Mouse (Mus musculus): Measurements from ENCODE around the gene Plekhg3. TPM values are rescaled to one million over a fixed set of nuclear protein-coding genes. Genes with fewer than 3 reads are reported as not detected.

The Plekhg3 gene
- total RNA-seq, 2 experiments from 2014 or later: 11.1 to 13.0 TPM

DNA sequence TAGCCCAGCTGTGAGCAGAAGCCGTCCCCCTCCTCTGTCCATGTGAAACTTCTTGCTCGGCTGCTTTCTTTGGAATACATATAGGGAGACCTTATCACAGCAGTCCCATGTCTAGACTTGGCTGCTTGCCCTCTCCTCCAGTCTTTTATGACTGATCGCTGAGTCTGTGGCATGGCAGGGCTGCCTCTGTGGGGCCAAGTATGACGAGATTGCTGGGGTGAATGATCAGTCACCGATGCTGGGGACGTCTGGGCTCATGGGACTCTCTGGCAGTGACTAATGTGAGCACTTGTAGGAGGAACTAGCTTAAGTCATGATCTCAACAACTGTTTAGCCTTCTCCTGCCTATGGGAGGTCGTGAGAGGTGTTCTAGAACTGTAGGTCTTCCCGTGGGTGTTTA lies 21.6 kb downstream of the Plekhg3 start:
- peak; percentile 82 for DNase-seq

GRCm38 (mm10) chr12:76552958-76553357 lies 22.3 kb downstream of the Plekhg3 start:
- DNase-seq: no peak

GRCm38 (mm10) chr12:76553917-76554316 lies 23.2 kb downstream of the Plekhg3 start:
- DNase-seq: no peak

GRCm38 (mm10) chr12:76554392-76554791 lies 23.7 kb downstream of the Plekhg3 start:
- DNase-seq: peak in 1 of 2 experiments; percentile 42

DNA sequence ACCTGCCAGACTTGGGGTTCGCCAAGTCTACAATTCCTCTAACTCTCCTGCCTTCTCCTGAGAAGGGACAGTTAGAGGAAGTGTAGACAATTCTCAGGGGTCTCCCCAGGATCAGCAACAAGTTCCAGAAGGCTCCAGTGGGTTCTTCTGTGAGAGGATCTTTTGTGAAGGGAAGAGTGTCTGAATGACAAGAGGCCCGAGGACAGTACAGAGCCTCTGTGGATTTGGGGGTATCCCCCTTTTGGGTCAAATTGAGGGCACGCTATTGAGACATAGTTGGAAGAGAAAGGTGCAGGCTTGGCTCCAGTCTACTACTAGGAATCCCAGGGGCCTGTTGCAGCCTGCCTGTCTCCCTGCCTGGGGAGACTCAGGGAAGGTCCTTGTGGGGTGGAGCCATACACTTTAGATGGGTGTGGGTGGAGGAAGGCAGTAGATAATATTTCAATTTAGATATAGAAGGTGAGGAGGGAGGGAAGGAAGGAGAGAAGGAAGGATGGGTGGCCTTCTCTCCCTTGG lies 24.2 kb downstream of the Plekhg3 start:
- no peak for DNase-seq

GRCm38 (mm10) chr12:76556187-76556586 lies 25.5 kb downstream of the Plekhg3 start:
- DNase-seq: peak in 1 of 2 experiments; percentile 56

GRCm38 (mm10) chr12:76556745-76557389 lies 26.2 kb downstream of the Plekhg3 start:
- DNase-seq: no peak

GRCm38 (mm10) chr12:76558206-76558605 lies 27.5 kb downstream of the Plekhg3 start:
- no peak for DNase-seq

DNA sequence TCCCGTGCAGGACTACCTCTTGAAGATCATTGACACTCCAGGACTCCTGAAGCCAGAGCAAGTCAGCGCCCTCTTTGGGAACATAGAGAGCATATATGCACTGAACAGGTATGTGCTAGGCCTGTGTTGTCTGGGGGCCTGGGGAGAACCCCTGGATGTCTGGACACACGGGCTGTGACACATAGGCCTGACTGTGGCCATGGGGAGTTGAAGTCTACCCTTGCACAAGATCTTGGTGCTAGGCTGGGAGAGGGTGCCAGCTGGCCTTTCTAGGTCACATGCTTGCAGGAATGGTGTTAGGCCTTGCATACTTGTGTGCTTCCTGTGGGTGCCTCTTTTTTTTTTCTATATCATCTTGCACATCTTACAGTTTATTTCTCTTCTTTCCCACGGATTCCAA lies 31.5 kb downstream of the Plekhg3 start:
- DNase-seq: peak; percentile 55 to 64

- no peak for DNase-seq
Measured at GRCm38 (mm10) chr12:76566284-76566683, 35.6 kb downstream of the Plekhg3 start.

DNA sequence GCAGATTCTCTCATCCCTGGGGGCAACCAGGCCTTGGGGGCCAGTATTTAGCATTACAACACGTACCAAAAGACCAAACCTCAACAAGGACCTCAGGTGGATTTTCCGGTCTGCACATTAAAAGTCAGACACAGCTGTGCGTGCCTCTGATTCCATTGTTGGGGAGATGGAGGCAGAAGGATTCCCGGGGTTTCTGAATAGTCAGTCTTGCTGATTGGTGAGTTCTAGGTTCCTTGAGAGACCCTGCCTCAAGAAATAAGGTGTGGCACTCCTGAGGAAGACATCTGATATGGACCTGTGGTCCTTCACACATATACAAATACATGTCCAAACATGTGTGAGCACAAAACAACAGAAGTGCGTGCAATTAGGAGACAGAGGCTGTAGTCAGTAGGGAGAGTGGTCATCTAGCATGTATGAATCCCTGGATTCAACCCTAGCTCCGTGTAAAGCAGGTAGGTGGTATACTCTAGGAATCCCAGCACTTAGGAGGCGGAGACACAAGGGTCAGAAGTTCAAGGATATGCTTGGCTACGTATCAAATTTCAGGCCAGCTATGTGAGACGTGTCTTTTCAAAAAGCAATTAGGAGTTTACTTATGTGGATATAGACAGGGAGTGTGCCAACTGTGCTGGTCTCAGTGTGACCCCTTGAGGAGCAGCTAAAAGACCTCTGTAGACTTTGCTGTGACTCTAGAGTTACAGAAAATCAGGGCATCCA lies 39.7 kb downstream of the Plekhg3 start:
- no peak for DNase-seq

DNA sequence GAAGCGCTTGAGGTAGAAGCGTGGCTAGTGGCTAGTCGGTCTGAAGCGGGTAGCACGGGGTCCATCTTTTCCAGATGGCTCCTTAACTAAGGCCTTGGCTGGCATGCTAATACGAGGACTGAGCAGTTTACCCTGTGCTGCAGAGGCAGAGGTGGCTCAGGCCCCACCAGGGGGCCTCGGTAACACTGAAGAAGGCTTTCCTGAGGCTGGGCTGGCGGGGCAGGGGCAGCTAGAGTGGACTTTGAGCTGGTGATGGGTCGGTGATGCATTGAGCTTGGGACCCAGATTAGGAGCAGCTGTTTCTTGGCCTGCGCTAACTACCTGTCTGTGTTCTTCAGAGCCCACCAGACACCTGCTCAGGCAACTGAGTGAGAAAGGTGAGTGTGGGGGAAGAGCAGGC lies 40.6 kb downstream of the Plekhg3 start:
- no peak for DNase-seq

DNA sequence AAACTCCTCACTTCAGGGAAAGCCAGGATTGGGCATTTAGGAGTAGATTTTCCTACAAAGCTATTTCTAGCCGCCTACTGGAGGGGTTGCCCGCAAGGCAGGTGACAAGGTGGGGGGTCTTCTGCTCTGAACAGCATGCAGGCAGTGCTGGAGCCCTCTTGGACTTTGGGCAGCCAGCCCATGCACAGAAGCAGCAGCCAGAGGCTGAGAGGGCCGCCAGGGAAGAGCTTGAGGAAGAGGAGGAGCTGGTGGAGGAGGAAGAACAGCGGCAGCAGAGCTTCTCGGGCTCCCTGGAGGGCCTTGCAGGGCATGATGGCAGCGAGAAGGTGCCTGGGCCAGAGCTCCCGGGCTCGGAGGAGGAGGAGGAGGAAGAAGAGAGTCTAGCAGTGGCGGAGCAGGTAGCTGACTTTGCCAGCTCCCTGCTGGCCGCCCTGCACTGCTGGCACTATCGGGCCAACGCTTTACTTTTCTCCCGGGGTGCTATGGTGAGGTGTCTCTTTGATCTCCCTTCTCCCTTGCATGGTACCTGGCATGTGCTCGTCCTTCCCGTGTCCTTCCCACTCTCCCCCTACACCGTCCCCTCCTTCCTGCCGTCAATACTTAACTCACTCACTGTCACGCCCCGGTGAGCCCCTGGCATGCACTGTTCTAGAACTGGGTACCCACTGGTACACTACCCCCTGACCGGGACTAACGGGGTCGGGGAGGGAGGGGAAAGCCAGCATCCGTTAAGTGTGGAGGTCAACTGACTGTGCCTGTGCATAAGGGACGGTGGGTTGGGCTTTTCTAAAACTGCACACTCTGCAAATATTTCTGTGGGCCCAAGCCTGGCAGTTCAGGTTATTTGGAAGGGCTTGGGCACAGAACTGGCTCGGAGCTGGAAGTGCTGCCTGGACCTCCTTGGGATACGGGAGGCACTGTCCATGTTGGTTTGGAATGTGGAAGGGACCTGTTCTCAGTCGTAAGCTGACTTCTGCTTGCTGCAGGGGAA lies 41.9 kb downstream of the Plekhg3 start:
- no peak for DNase-seq

GRCm38 (mm10) chr12:76573381-76573780 lies 42.7 kb downstream of the Plekhg3 start:
- no peak for DNase-seq

DNA sequence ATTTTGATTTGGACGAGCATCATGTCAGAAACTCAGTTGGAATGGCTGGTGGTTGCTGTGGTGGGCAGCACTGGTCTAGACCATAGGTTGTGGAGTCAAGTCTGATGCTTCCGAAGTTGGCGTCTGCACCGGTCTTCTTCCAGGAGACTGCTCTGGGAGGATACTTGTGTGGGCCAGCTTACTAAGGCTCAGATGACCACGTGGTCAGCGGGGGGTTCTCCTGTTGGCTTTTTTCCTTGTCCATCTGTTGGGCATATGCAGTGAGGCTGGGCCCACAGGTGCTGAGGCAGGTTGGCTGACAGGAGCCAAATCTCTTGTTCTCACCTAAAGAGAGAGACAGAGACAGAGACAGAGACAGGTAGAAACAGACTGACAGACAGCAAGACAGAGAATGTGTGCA lies 44.1 kb downstream of the Plekhg3 start:
- no peak for DNase-seq

- no peak for DNase-seq
Measured at GRCm38 (mm10) chr12:76576061-76576460, 45.4 kb downstream of the Plekhg3 start.

DNA sequence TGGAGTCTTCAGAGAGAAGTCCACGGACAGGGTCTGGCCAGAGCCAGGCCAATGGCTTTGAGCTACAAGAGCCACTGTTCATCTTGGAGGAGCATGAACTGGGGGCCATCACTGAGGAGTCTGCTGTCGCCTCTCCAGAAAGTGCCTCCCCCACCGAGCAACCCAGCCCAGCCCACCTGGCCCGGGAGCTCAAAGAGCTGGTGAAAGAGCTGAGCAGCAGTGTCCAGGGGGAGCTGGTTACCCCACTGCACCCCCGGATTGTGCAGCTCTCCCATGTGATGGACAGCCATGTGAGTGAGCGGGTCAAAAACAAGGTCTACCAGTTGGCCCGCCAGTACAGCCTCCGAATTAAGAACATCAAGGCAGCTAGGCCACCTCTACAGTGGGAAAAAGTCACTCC lies 46.1 kb downstream of the Plekhg3 start:
- DNase-seq: no peak

- DNase-seq: no peak
Measured at GRCm38 (mm10) chr12:76577858-76578257, 47.2 kb downstream of the Plekhg3 start.

GRCm38 (mm10) chr12:76578465-76578864 lies 47.8 kb downstream of the Plekhg3 start:
- DNase-seq: peak in 1 of 2 experiments; percentile 46

GRCm38 (mm10) chr12:76579806-76580205 lies 49.1 kb downstream of the Plekhg3 start:
- peak; percentile 59 to 64 for DNase-seq

DNA sequence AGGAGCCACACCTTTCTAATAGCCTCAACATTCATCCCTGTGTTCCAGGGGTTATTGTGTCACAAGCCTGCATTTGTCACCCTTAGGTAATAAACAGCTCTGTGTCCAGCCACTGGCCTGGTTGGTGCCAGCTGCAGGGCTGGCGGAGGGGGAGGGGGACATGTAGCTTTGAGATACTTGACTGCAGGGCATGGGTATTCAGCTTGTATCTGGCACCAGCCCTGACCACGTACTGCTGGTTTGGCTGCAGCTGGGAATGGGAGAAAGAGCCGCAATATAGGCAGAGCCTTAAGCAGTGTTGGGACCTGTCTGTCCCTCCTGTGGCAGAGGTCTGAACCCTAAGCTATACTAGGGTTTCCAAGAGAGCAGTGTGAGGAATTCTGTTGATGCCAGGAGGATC lies 51.4 kb downstream of the Plekhg3 start:
- DNase-seq: peak in 1 of 2 experiments; percentile 65

DNA sequence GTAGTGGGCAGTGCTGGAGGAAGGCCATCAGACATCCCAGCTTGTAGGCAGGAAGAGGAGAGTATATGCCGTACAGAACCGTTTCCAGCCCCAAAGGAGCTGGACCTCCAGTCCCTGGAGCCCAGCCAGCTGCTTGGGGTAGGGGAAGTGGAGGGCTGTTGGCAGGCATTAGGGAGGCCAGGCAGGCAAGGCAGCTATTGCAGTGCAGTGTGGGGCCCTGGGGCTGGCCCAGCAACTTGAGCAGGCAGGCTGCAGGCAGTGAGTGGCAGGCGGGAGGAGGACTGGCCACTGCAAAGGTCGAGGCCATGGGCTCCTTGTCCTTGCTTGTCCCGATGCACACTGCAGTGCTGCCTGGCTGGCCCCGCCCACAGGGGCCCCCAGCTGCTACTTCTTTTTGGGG lies 52.1 kb downstream of the Plekhg3 start:
- DNase-seq: peak; percentile 80 to 81
